Mouse (Mus musculus) urinary bladder, postnatal 4 days (tissue): ENCODE data around the gene Tmem19.

Experiments
- DNase-seq, 2 experiments: peaks; one replicate each; pipeline ENCODE4 v3.0.0; 2021 to 2022; ENCODE audit warnings: low spot score in 2 of 2

Gene Tmem19

DNA sequence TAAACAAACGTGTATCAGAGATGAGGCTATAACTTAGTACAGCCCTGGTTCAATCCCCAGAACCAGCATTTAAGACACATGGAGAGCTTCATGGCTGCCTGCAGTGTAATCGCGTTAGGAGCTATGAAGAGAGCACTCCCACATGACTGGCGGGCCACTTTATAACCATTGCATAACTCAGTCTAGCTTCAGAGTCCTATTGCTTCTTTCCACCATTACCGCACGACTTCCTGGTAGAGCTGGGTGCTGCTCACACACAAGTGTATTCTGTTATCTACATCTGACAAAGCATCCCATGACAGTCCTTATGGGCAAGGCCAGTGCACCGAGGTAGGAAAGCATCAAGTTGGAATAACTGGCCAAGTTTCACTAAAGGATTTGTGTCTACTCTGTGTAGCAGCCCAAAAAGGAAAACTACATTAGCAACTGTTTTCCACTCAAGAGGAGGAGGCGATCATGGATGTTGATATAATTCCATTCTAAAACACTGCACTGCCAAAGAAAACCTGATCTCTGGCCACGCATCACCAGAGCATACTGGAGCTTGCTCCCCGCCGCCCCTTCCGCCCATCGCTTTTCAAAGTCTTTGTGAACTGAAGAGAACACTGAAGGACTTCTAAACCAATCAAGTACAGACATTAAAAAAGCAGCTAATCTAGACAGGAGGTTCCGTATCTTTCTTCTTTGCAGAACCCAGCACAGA lies 50.9 kb downstream of the Tmem19 start:
- no peak for DNase-seq

DNA sequence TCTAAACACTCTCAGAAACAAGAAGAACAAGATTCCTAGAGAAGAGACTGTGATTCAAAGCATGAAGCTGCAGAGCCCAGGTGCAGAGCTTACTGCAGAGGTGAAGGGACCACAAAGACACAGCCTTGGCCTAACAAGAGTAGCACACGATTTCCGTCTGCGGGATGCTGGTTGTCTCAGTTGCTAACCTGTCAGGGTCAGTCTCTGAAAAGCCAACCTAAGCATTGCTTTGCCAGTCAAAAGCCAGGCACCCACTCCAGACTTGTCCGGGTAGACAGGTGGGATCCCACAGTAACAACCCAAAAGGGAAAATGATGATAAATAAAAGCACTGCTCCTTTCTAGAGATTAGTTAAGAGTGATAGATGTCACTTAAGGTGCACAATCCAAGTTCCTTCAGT lies 53.1 kb downstream of the Tmem19 start:
- DNase-seq: no peak

DNA sequence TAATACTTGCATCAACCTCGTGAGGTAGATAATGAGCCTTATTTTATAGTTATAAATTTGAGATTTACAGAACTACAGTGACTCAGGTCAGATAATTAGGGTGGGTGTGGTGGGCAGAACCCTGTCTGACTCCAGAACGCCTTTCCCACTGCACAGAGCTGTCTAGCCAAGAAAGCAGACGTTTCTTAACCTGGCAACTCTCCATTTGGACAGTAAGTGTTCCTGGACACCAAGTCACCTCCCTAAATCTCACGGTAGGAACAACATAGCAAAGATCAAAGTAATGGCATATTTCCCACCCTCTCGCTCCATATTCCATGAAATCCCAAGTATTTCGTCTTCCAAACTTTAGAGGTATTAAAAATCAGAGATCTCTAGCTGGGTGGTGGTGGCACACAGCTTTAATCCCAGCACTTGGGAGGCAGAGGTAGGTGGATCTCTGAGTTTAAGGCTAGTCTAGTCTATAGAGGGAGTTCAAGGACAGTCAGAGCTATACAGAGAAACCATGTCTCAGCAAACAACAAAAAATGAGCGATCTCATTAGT lies 54.9 kb downstream of the Tmem19 start:
- no peak for DNase-seq

DNA sequence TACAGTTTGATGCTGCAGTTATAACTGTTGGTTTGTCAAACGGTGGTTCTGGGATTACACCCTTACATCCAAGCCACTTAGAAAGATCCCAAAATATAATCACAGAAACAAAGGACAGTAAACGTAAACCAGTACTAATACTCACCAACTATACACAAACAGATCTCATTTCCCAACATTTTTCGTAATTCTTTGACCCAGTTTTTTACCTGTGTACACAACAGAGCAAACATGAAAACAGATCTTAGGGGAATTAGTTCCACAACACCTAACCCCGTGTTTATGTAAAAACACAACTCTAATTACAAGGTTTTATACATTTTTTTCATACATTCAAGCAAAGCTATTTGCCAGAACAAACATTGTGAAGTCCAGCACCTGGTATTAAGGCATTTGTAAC lies 63.6 kb downstream of the Tmem19 start:
- DNase-seq: no peak

DNA sequence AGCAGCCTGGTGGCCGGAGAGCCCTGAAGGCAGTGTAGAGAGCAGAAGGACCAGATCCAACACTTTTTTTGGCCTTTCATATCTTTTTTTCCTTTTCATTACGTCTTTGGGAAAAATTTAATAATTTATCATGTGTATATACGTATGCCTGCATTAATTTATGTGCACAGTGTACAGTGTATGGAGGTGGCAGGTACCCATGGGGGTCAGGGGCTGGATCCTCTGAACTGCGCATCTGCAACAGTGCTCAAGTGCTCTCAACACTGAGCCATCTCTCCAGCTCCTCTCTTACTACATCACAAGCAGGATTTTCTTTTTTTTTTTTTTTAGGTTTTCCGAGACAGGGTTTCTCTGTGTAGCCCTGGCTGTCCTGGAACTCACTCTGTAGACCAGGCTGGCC lies 64.7 kb downstream of the Tmem19 start:
- no peak for DNase-seq

DNA sequence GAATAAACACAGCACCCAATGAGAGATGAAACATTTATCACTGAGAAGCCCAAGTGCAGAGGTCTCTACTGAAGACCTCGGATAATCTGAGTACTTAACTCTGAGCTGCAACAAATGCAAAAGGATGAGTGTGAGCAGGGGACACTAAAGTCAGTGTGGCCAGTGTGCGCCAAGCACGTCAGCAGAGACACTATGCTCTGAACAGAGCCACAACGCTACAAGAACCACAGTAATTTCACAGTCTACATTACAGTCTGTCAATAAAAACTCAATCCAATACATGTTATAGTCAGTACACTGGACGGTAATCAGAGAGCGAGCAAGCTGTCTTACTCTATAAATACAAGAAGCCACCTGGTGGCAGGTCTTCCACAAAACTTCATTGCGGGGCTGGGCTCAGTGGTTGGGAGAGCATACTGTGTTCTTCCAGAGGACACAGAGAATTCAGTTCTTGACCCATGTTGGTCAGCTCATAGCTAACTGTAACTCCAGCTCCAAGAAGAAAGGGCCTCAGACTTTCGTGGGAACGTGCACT lies 65.8 kb downstream of the Tmem19 start:
- no peak for DNase-seq

DNA sequence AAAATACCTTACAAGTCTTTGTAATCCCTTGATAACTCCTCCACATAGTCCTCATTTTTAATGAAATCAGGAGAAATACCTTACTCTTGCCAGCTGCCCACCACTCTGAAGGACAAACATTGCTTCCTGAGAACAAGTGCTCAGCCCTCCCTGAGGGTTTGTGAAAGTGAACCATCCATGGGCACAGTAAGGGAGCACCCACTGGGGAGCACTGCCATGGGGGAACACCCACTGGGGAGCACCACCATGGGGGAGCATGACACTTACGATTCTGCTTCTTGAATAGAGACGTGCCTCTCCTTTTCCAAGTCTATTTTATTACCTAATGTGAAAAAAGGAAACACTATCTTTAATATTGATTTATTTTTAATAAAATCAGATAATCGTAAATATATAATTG lies 67.1 kb downstream of the Tmem19 start:
- DNase-seq: no peak

DNA sequence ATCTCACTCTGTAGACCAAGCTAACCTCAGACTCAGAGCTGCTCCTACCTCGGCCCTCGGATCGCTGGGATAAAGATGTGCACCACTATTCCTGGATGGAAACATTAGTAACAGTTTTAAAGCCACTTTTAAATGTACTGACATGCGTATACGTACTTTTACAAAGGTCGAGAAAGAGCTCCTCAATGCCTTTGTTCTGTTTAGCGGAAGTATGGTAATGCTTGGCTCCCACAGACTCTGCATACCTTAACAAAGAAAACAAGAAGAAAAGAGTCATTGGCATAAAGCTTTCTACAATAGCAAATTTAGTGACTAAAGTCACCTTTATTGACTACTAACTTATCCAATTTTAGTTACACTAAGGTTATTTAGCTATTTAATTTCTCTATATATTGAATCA lies 67.6 kb downstream of the Tmem19 start:
- DNase-seq: no peak

DNA sequence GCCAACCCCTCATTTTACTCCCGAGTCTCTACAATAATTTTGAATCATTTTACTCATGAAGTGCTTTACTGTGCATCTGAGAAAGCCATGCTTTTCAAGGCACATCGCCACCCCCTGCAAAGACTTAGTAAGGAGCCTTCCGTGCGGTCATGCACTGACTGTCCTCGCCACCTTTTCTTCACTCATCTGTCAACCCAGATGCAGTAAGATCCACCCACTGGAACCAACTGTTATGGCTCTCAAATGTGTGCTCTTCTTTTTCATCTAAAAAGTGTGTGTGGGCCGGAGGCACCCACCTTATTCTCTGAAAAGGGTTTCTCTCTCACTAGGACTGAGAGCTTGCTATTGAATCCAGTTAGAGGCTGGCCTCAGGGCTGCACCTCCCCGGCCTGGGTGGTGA lies 68.4 kb downstream of the Tmem19 start:
- DNase-seq: no peak

DNA sequence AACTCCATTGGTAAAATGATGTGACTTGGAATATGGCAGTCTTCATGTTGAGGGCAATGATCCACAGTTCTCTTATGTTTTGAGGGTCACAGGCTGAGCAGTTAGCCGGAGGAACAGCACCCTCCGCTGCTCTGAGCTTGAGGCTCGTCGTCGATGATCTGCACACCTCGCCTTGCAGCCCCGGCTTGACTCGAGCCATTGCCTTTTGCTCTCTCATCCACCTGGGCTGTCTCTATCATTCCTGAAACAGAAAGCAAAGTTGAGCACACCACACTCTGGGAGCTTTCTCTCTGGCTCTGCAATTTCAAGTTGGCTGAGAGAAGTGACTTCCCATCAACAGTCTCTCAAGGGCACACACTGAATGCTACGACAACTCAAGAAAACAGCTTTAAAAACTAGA lies 71.6 kb downstream of the Tmem19 start:
- no peak for DNase-seq
